Mouse (Mus musculus): ENCODE data around the gene Snrnp35.
"Not testable (repeated sequence)": the region's sequence is repeated elsewhere in the genome, so short reads cannot be mapped to it uniquely, and the experiment has no call there.

Snrnp35 gene

GRCm38 (mm10) chr5:124500037-124500436 is 17.1 kb downstream of the Snrnp35 start:
- not testable (repeated sequence) for DNase-seq (ENCODE audit: low read depth in 1 of 2, low spot score in 2 of 2)

- DNase-seq (ENCODE audit: low read depth in 1 of 2, low spot score in 2 of 2), result no peak
Observed at GRCm38 (mm10) chr5:124500573-124500972, 17.6 kb downstream of the Snrnp35 start.

- no peak for DNase-seq (ENCODE audit: low read depth in 1 of 2, low spot score in 2 of 2)
Observed at GRCm38 (mm10) chr5:124501541-124501940, 18.6 kb downstream of the Snrnp35 start.

GRCm38 (mm10) chr5:124503742-124504141 is 20.8 kb downstream of the Snrnp35 start:
- DNase-seq (ENCODE audit: low read depth in 1 of 2, low spot score in 2 of 2), result no peak

- no peak for DNase-seq (ENCODE audit: low read depth in 1 of 2, low spot score in 2 of 2)
Observed at GRCm38 (mm10) chr5:124505235-124505634, 22.3 kb downstream of the Snrnp35 start.

- no peak for DNase-seq (ENCODE audit: low read depth in 1 of 2, low spot score in 2 of 2)
Observed at GRCm38 (mm10) chr5:124506731-124507359, 23.9 kb downstream of the Snrnp35 start.

- DNase-seq (ENCODE audit: low read depth in 1 of 2, low spot score in 2 of 2), result no peak
Observed at GRCm38 (mm10) chr5:124509200-124509599, 26.3 kb downstream of the Snrnp35 start.

- DNase-seq (ENCODE audit: low read depth in 1 of 2, low spot score in 2 of 2), result no peak
Observed at GRCm38 (mm10) chr5:124509742-124510237, 26.9 kb downstream of the Snrnp35 start.

- no peak for DNase-seq (ENCODE audit: low read depth in 1 of 2, low spot score in 2 of 2)
Observed at GRCm38 (mm10) chr5:124510536-124511050, 27.7 kb downstream of the Snrnp35 start.

GRCm38 (mm10) chr5:124515789-124516188 is 32.9 kb downstream of the Snrnp35 start:
- no peak for DNase-seq (ENCODE audit: low read depth in 1 of 2, low spot score in 2 of 2)

- DNase-seq (ENCODE audit: low read depth in 1 of 2, low spot score in 2 of 2), result no peak
Observed at GRCm38 (mm10) chr5:124518648-124519047, 35.7 kb downstream of the Snrnp35 start.

- DNase-seq (ENCODE audit: low read depth in 1 of 2, low spot score in 2 of 2), result no peak
Observed at GRCm38 (mm10) chr5:124521588-124521987, 38.7 kb downstream of the Snrnp35 start.

GRCm38 (mm10) chr5:124523032-124523431 is 40.1 kb downstream of the Snrnp35 start:
- no peak for DNase-seq (ENCODE audit: low read depth in 1 of 2, low spot score in 2 of 2)

GRCm38 (mm10) chr5:124524943-124525342 is 42.0 kb downstream of the Snrnp35 start:
- no peak for DNase-seq (ENCODE audit: low read depth in 1 of 2, low spot score in 2 of 2)

GRCm38 (mm10) chr5:124528351-124528750 is 45.4 kb downstream of the Snrnp35 start:
- no peak for DNase-seq (ENCODE audit: low read depth in 1 of 2, low spot score in 2 of 2)

GRCm38 (mm10) chr5:124528791-124529190 is 45.9 kb downstream of the Snrnp35 start:
- no peak for DNase-seq (ENCODE audit: low read depth in 1 of 2, low spot score in 2 of 2)

GRCm38 (mm10) chr5:124529191-124529651 is 46.3 kb downstream of the Snrnp35 start:
- DNase-seq (ENCODE audit: low read depth in 1 of 2, low spot score in 2 of 2), result no peak

GRCm38 (mm10) chr5:124529697-124530096 is 46.8 kb downstream of the Snrnp35 start:
- DNase-seq (ENCODE audit: low read depth in 1 of 2, low spot score in 2 of 2), result no peak

- no peak for DNase-seq (ENCODE audit: low read depth in 1 of 2, low spot score in 2 of 2)
Observed at GRCm38 (mm10) chr5:124530655-124531582, 48.0 kb downstream of the Snrnp35 start, which contains the start of gene Rilpl1. Gene Rilpl1 (minus strand): TSS chr5:124531391.

GRCm38 (mm10) chr5:124531583-124531930 is 48.6 kb downstream of the Snrnp35 start:
- DNase-seq (ENCODE audit: low read depth in 1 of 2, low spot score in 2 of 2), result no peak

GRCm38 (mm10) chr5:124532451-124532850 is 49.5 kb downstream of the Snrnp35 start:
- no peak for DNase-seq (ENCODE audit: low read depth in 1 of 2, low spot score in 2 of 2)

- no peak for DNase-seq (ENCODE audit: low read depth in 1 of 2, low spot score in 2 of 2)
Observed at GRCm38 (mm10) chr5:124535016-124535415, 52.1 kb downstream of the Snrnp35 start.
